ENCODE assay signal across 10 mouse cellular contexts in the genomic region with DNA sequence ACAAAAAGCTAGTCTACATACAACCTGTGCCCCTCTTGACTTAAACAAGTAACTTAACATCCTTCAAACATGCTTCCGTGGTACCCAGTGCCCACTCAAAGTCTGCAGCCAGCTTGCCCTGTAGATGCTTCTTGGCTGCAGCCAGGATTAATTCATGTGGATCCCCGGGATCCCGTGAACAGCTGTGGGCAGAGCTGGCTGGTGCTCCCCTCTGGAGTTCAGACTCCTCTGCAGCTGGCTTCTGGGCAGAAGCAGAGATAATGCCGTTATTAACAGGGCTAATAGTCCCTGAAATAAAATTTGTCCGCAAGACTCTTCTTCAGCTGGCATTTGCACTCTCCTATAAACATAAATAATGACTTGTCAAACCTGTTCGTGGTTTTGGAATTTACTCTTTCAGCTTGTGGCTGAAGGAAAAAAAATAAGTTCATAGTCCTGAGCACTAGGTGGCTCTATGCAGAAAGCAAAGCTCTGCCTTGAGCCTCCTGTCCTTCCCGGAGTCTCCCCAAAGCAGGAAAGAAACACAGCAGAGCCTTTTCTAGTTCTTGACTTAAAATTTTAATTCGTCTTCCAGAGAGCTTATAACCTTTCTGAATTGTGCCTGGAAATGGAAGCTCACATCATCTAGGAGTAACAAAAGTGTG.
DNase-seq lines count a peak whose midpoint lies in the region; ATAC-seq lines count a peak whose summit lies in the region.
"Had no signal": no experiment of that assay in that cellular context is flagged by ENCODE, and none has a peak within 500 bp of the region (broad histone marks: within the 10 kb centered on the region; RNA-seq: fewer than 3 reads in every experiment).

No protein-coding gene starts in this region.

- no peak overlapping the region for H3K4me2 ChIP-seq in hindbrain, embryonic 13.5 days
- H3K4me2 ChIP-seq: heart, embryonic 15.5 days had no signal

- H3K9me3 ChIP-seq in hindbrain, embryonic 10.5 days: no peaks in the 10 kb centered on the region
- H3K9me3 ChIP-seq in hindbrain, embryonic 13.5 days: no peaks in the 10 kb centered on the region
- H3K9me3 ChIP-seq: heart, embryonic 15.5 days had no signal

- ATAC-seq in hindbrain, embryonic 13.5 days (ENCODE audit: low FRiP score): no peak

- peak; percentile 8 for DNase-seq in hindbrain, embryonic 10.5 days (ENCODE audit: low spot score)
- peak; percentile 21 for DNase-seq in A20 (ENCODE audit: low read depth, low spot score)
- DNase-seq in brain, adult 2 months (ENCODE audit: low read depth, low spot score): peak; percentile 82
- peak; percentile 31 to 34 for DNase-seq in kidney, postnatal 36 days
- peak; percentile 43 to 48 for DNase-seq in right cerebral cortex, postnatal 10 days (ENCODE audit: low spot score in 2 of 2)
- no peak for DNase-seq in spleen, postnatal 14 days (ENCODE audit: low spot score in 2 of 2)
- DNase-seq in spleen, postnatal 36 days (ENCODE audit: low spot score in 2 of 2): no peak

- no peaks in the 10 kb centered on the region for H3K27me3 ChIP-seq in hindbrain, embryonic 10.5 days (ENCODE audit: insufficient read depth, poor library complexity, severe bottlenecking)
- no peaks in the 10 kb centered on the region for H3K27me3 ChIP-seq in hindbrain, embryonic 13.5 days

- WGBS in hindbrain, embryonic 10.5 days: 40% methylated on average over 8 of the region's 8 CpGs
- 27% methylated on average over 8 of the region's 8 CpGs for WGBS in hindbrain, embryonic 13.5 days

- no peak overlapping the region for H3K27ac ChIP-seq in hindbrain, embryonic 10.5 days
- H3K27ac ChIP-seq in hindbrain, embryonic 13.5 days: no peak overlapping the region
- H3K27ac ChIP-seq: heart, embryonic 15.5 days; macrophage had no signal

- no peak overlapping the region for H3K9ac ChIP-seq in hindbrain, embryonic 13.5 days
- H3K9ac ChIP-seq: heart, embryonic 15.5 days had no signal

- H3K4me1 ChIP-seq in hindbrain, embryonic 10.5 days (replicated peaks): peaks cover 25% of the 10 kb centered on the region
- peaks cover 33% of the 10 kb centered on the region for H3K4me1 ChIP-seq in hindbrain, embryonic 13.5 days (replicated peaks)

- no peaks in the 10 kb centered on the region for H3K36me3 ChIP-seq in hindbrain, embryonic 10.5 days
- H3K36me3 ChIP-seq in hindbrain, embryonic 13.5 days: no peaks in the 10 kb centered on the region
- H3K36me3 ChIP-seq: heart, embryonic 15.5 days had no signal

- H3K4me3 ChIP-seq in hindbrain, embryonic 10.5 days: no peak overlapping the region
- H3K4me3 ChIP-seq in hindbrain, embryonic 13.5 days: no peak overlapping the region
- H3K4me3 ChIP-seq: heart, embryonic 15.5 days had no signal

Comparison
In these comparisons a context has a peak if more than half of its experiments do, and no peak if none do; other contexts are left out.
1. DNase-seq: peak in hindbrain, embryonic 10.5 days (single experiment), A20 (single experiment), brain, adult 2 months (single experiment), kidney, postnatal 36 days (2 of 2) and right cerebral cortex, postnatal 10 days (2 of 2); none in spleen, postnatal 14 days (0 of 2) and spleen, postnatal 36 days (0 of 2).